Comparison of ENCODE assay signal across 8 mouse cellular contexts in genomic region chrX:151017897-151018296, GRCm38 (mm10). TPM values are rescaled to one million over a fixed set of nuclear protein-coding genes. Genes with fewer than 3 reads are reported as not detected.
DNase-seq lines count a peak whose midpoint lies in the region; ATAC-seq and TF ChIP-seq lines count a peak whose summit lies in the region.

No protein-coding gene starts in this region.

- H3K9ac ChIP-seq in lung, embryonic 15.5 days, result 0 out of 2 replicates have a peak overlapping the region, but pooled peaks have one; percentile 22
- peak overlapping the region; percentile 53 for H3K9ac ChIP-seq in forebrain, postnatal 0 days
- peak overlapping the region; percentile 55 for H3K9ac ChIP-seq in midbrain, embryonic 11.5 days (ENCODE audit: low read length)

- no peak for TF ChIP-seq CTCF in cerebellum, adult 2 months (IDR thresholded peaks at IDR 0.05; ENCODE audit: borderline replicate concordance, insufficient read depth, low read depth, low read length)
- no peak for TF ChIP-seq CTCF in forebrain, postnatal 0 days (IDR thresholded peaks at IDR 0.05; ENCODE audit: low read depth)

- peak overlapping the region; percentile 73 for H3K27ac ChIP-seq in lung, embryonic 15.5 days
- peak overlapping the region; percentile 93; the same call in 1 of the 2 replicates for H3K27ac ChIP-seq in cerebellum, adult 2 months (ENCODE audit: insufficient read depth, low read length)
- peak overlapping the region; percentile 85 for H3K27ac ChIP-seq in forebrain, postnatal 0 days (ENCODE audit: low read depth, low read length)
- H3K27ac ChIP-seq in midbrain, embryonic 11.5 days (ENCODE audit: low read depth, low read length), result peak overlapping the region; percentile 25; the same call in 1 of the 2 replicates

- H3K4me1 ChIP-seq in lung, embryonic 15.5 days, result no peaks in the 10 kb centered on the region
- 0 out of 2 replicates have a peak, but pooled peaks cover 2% of the 10 kb centered on the region for H3K4me1 ChIP-seq in cerebellum, adult 2 months (ENCODE audit: control insufficient read depth, insufficient read depth, low read length)
- H3K4me1 ChIP-seq in forebrain, postnatal 0 days (ENCODE audit: insufficient read depth), result no peaks in the 10 kb centered on the region
- H3K4me1 ChIP-seq in midbrain, embryonic 11.5 days (ENCODE audit: control insufficient read depth, insufficient read depth, low read length), result peaks cover 3% of the 10 kb centered on the region; the same call in 1 of the 2 replicates

- peak overlapping the region; percentile 49 for H3K4me3 ChIP-seq in lung, embryonic 15.5 days
- peak overlapping the region; percentile 95 for H3K4me3 ChIP-seq in cerebellum, adult 2 months (replicated peaks; ENCODE audit: insufficient read depth, low read depth, low read length)
- peak overlapping the region; percentile 44 for H3K4me3 ChIP-seq in forebrain, postnatal 0 days (ENCODE audit: low read depth, low read length)
- peak overlapping the region; percentile 41 for H3K4me3 ChIP-seq in midbrain, embryonic 11.5 days (ENCODE audit: low read depth, low read length)

- H3K36me3 ChIP-seq in lung, embryonic 15.5 days, result peaks cover 4% of the 10 kb centered on the region; the same call in 1 of the 2 replicates
- no peaks in the 10 kb centered on the region for H3K36me3 ChIP-seq in forebrain, postnatal 0 days (ENCODE audit: insufficient read depth)
- H3K36me3 ChIP-seq in midbrain, embryonic 11.5 days (ENCODE audit: control insufficient read depth, insufficient read depth, low read length), result no peaks in the 10 kb centered on the region

- 8% methylated on average over 3 of the region's 3 CpGs for WGBS in lung, embryonic 15.5 days
- 3% methylated on average over 3 of the region's 3 CpGs for WGBS in cerebellum, adult 2 months
- WGBS in forebrain, postnatal 0 days, result 28% methylated on average over 3 of the region's 3 CpGs
- WGBS in midbrain, embryonic 11.5 days, result 13% methylated on average over 3 of the region's 3 CpGs

- TF ChIP-seq POLR2A in cerebellum, adult 2 months (IDR thresholded peaks at IDR 0.05; ENCODE audit: borderline replicate concordance, insufficient read depth, low read length), result no peak

- H3K4me2 ChIP-seq in lung, embryonic 15.5 days, result peak overlapping the region; percentile 53
- peak overlapping the region; percentile 48 for H3K4me2 ChIP-seq in forebrain, postnatal 0 days (ENCODE audit: low read depth)
- H3K4me2 ChIP-seq in midbrain, embryonic 11.5 days, result peak overlapping the region; percentile 47

- ATAC-seq in lung, embryonic 15.5 days (ENCODE audit: borderline replicate concordance, extremely low read depth, low FRiP score, low TSS enrichment), result no peak
- no peak for ATAC-seq in forebrain, postnatal 0 days
- no peak for ATAC-seq in midbrain, embryonic 11.5 days (ENCODE audit: low FRiP score)

- no peak for DNase-seq in lung, postnatal 4 days
- peak in 1 of 2 experiments; percentile 23 for DNase-seq in cerebellum, adult 2 months
- no peak for DNase-seq in forebrain, postnatal 0 days
- DNase-seq in midbrain, embryonic 11.5 days (ENCODE audit: low spot score, missing footprints), result peak; percentile 81
- DNase-seq in testis, postnatal 10 days (ENCODE audit: low spot score), result no peak
- no peak for DNase-seq in left cerebral cortex, adult 8-10 months (ENCODE audit: low spot score in 2 of 2)
- no peak for DNase-seq in Muller cell, postnatal 12 days (ENCODE audit: inconsistent ontology term)

- H3K9me3 ChIP-seq in lung, embryonic 15.5 days, result no peaks in the 10 kb centered on the region
- no peaks in the 10 kb centered on the region for H3K9me3 ChIP-seq in forebrain, postnatal 0 days (ENCODE audit: low read length)
- H3K9me3 ChIP-seq in midbrain, embryonic 11.5 days (ENCODE audit: control insufficient read depth, low read length), result no peaks in the 10 kb centered on the region

- H3K27me3 ChIP-seq in lung, embryonic 15.5 days, result no peaks in the 10 kb centered on the region
- H3K27me3 ChIP-seq in cerebellum, adult 2 months (ENCODE audit: control insufficient read depth, insufficient read depth, low read length), result no peaks in the 10 kb centered on the region
- no peaks in the 10 kb centered on the region for H3K27me3 ChIP-seq in forebrain, postnatal 0 days (ENCODE audit: insufficient read depth, low read length)
- no peaks in the 10 kb centered on the region for H3K27me3 ChIP-seq in midbrain, embryonic 11.5 days (ENCODE audit: control insufficient read depth, insufficient read depth, low read length)

RNA-seq across cellular contexts. Expression of gene Gnl3l, which starts 0.8 kb away (rescaled TPM):
- 27.0 and 27.6 TPM in 2 replicates for polyA plus RNA-seq in lung, embryonic 15.5 days (2015; fragmentation: Nextera tagmentation; extraction: Ambion mirVana)
- 85.2 and 87.4 TPM in 2 replicates for polyA plus RNA-seq in cerebellum, adult 2 months (2012; rRNA removed)
- 151 and 179 TPM in 2 replicates for total RNA-seq in forebrain, postnatal 0 days (2014; rRNA removed)
- polyA plus RNA-seq in forebrain, postnatal 0 days (2015; fragmentation: Nextera tagmentation; extraction: Ambion mirVana), result 78.4 and 98.6 TPM in 2 replicates
- polyA plus RNA-seq in midbrain, embryonic 11.5 days (2014; fragmentation: Nextera tagmentation; extraction: Ambion mirVana), result 48.2 and 48.5 TPM in 2 replicates
- 100 to 1,000 TPM; 204 to 216 (median 206) TPM for total RNA-seq in left cerebral cortex, adult 8-10 months (2022)

RNA-seq across cellular contexts. Expression of gene Fgd1, which starts 28.1 kb away (rescaled TPM):
- polyA plus RNA-seq in lung, embryonic 15.5 days (2015; fragmentation: Nextera tagmentation; extraction: Ambion mirVana), result 10.7 and 10.8 TPM in 2 replicates
- polyA plus RNA-seq in cerebellum, adult 2 months (2012; rRNA removed), result 16.8 and 16.9 TPM in 2 replicates
- 37.2 and 42.1 TPM in 2 replicates for total RNA-seq in forebrain, postnatal 0 days (2014; rRNA removed)
- polyA plus RNA-seq in forebrain, postnatal 0 days (2015; fragmentation: Nextera tagmentation; extraction: Ambion mirVana), result 10.2 and 14.6 TPM in 2 replicates
- polyA plus RNA-seq in midbrain, embryonic 11.5 days (2014; fragmentation: Nextera tagmentation; extraction: Ambion mirVana), result 7.6 and 8.6 TPM in 2 replicates
- 10 to 100 TPM; 15.6 to 18.7 (median 16.9) TPM for total RNA-seq in left cerebral cortex, adult 8-10 months (2022)

Comparison
In these comparisons a context has a peak if more than half of its experiments do, and no peak if none do; other contexts are left out.
1. H3K27ac ChIP-seq: peak in every context shown above with its lines; median percentile 93 in cerebellum, adult 2 months; 85 in forebrain, postnatal 0 days; 73 in lung, embryonic 15.5 days; 25 in midbrain, embryonic 11.5 days.
2. H3K4me3 ChIP-seq: peak in every context shown above with its lines; median percentile 95 in cerebellum, adult 2 months; 49 in lung, embryonic 15.5 days; 44 in forebrain, postnatal 0 days; 41 in midbrain, embryonic 11.5 days.